Mouse (Mus musculus) midbrain, embryonic 14.5 days (tissue): Measurements from ENCODE around the gene Gm10134. TPM values are rescaled to one million over a fixed set of nuclear protein-coding genes. Genes with fewer than 3 reads are reported as not detected.

Source experiments
- ATAC-seq: fragments of 200-750 bp; cut with Nextera tagmentation; 2 replicates; pipeline ENCODE4 v1.8.0; 2017; ENCODE audit warnings: moderate number of reproducible peaks, moderate library complexity; ENCODE audit not compliant: low FRiP score, low TSS enrichment
- DNase-seq: peaks from one replicate; pipeline ENCODE4 v3.0.0-alpha.2; 2015
- H3K27ac ChIP-seq: fragments of 300-500 bp; sonication (generic); replicated peaks from 2 replicates; pipeline ENCODE4 v1.5.1; 2014; ENCODE audit warnings: mild to moderate bottlenecking, low read depth, low read length, moderate library complexity
- H3K27me3 ChIP-seq: fragments of 300-500 bp; sonication (generic); 2 replicates; pipeline ENCODE4 v1.6.1; 2014; ENCODE audit warnings: low read length, control low read depth, mixed read lengths; ENCODE audit not compliant: control insufficient read depth, insufficient read depth
- H3K36me3 ChIP-seq: fragments of 300-500 bp; sonication (generic); 2 replicates; pipeline ENCODE4 v1.6.1; 2014; ENCODE audit warnings: low read length, control low read depth; ENCODE audit not compliant: control insufficient read depth, insufficient read depth
- H3K4me1 ChIP-seq: fragments of 300-500 bp; sonication (generic); 2 replicates; pipeline ENCODE4 v1.6.1; 2014; ENCODE audit warnings: mild to moderate bottlenecking, antibody characterized with exemption, low read length, control low read depth; ENCODE audit not compliant: control insufficient read depth, insufficient read depth
- H3K4me2 ChIP-seq: fragments of 300-500 bp; sonication (generic); 2 replicates; pipeline ENCODE4 v1.6.1; 2014; ENCODE audit warnings: mild to moderate bottlenecking, low read length, moderate library complexity
- H3K4me3 ChIP-seq: fragments of 300-500 bp; sonication (generic); replicated peaks from 2 replicates; pipeline ENCODE4 v1.5.1; 2014; ENCODE audit warnings: low read depth, low read length
- H3K9ac ChIP-seq: fragments of 300-500 bp; sonication (generic); replicated peaks from 2 replicates; pipeline ENCODE4 v1.6.1; 2014; ENCODE audit warnings: mild to moderate bottlenecking, low read length, moderate library complexity
- H3K9me3 ChIP-seq: fragments of 300-500 bp; sonication (generic); 2 replicates; pipeline ENCODE4 v1.6.1; 2016; ENCODE audit warnings: low read length, control low read depth, mixed read lengths; ENCODE audit not compliant: control insufficient read depth
- WGBS: fragments of 180-500 bp; shearing (Covaris S2); extraction: QIAGEN DNeasy Blood & Tissue Kit; methylation state at CpG from one replicate; pipeline ENCODE4 v1.1.7; 2014; 5-methylcytosine and 5-hydroxymethylcytosine counted together
- polyA plus RNA-seq: library from polyadenylated mRNA; unstranded; fragments of >200 nt; fragmentation: Nextera tagmentation; extraction: Ambion mirVana; gene quantifications from 2 replicates; pipeline ENCODE4 v1.2.1, GENCODE M21; 2014

Gene Gm10134
- polyA plus RNA-seq, 1 experiment from 2014 or later, result 1.8 TPM

GRCm38 (mm10) chr2:28524406-28524805, 18.5 kb downstream of the Gm10134 start:
- 74% methylated on average over 10 of the region's 10 CpGs for whole genome bisulfite sequencing
- Histone ChIP-seq H3K9ac (no peak overlapping the region), H3K36me3 (peaks cover 13% of the 10 kb centered on the region), H3K4me1 (peaks cover 42% of the 10 kb centered on the region), H3K27me3 (no peaks in the 10 kb centered on the region), H3K27ac (peak overlapping the region; percentile 15; the same call in 1 of the 2 replicates), H3K4me3 (no peak overlapping the region), H3K9me3 (no peaks in the 10 kb centered on the region), H3K4me2 (no peak overlapping the region)
- DNase-seq, result no peak
- ATAC-seq, result no peak

GRCm38 (mm10) chr2:28525219-28525942, 19.5 kb downstream of the Gm10134 start:
- peaks cover 11% of the 10 kb centered on the region for H3K36me3 ChIP-seq
- DNase-seq, result peak; percentile 70
- 12% methylated on average over 11 of the region's 11 CpGs for WGBS
- H3K9ac ChIP-seq, result peak overlapping the region; percentile 42
- H3K27me3 ChIP-seq, result no peaks in the 10 kb centered on the region
- H3K4me2 ChIP-seq, result peak overlapping the region; percentile 24; the same call in 1 of the 2 replicates
- H3K27ac ChIP-seq, result peak overlapping the region; percentile 87
- H3K4me3 ChIP-seq, result no peak overlapping the region
- no peaks in the 10 kb centered on the region for H3K9me3 ChIP-seq
- H3K4me1 ChIP-seq, result peaks cover 52% of the 10 kb centered on the region
- ATAC-seq, result peak; percentile 58; the same call in 1 of the 2 replicates

- ATAC-seq (no peak), DNase-seq (peak; percentile 46)
- H3K4me2 ChIP-seq, result peak overlapping the region; percentile 24; the same call in 1 of the 2 replicates
- 43% methylated on average over 12 of the region's 12 CpGs for WGBS
- no peaks in the 10 kb centered on the region for H3K27me3 ChIP-seq
- no peak overlapping the region for H3K4me3 ChIP-seq
- H3K36me3 ChIP-seq, result peaks cover 8% of the 10 kb centered on the region
- peaks cover 53% of the 10 kb centered on the region for H3K4me1 ChIP-seq
- H3K9me3 ChIP-seq, result no peaks in the 10 kb centered on the region
- H3K9ac ChIP-seq, result peak overlapping the region; percentile 42; the same call in 1 of the 2 replicates
- H3K27ac ChIP-seq, result peak overlapping the region; percentile 87
Observed at GRCm38 (mm10) chr2:28525943-28526876, 20.3 kb downstream of the Gm10134 start.

- ATAC-seq (no peak), DNase-seq (no peak)
- H3K9ac ChIP-seq, result 0 out of 2 replicates have a peak overlapping the region, but pooled peaks have one; percentile 23
- WGBS, result 87% methylated on average over 20 of the region's 20 CpGs
- no peak overlapping the region for H3K4me2 ChIP-seq
- H3K4me3 ChIP-seq, result no peak overlapping the region
- H3K27ac ChIP-seq, result no peak overlapping the region
- H3K4me1 ChIP-seq, result peaks cover 66% of the 10 kb centered on the region
- no peaks in the 10 kb centered on the region for H3K27me3 ChIP-seq
- peaks cover under 1% of the 10 kb centered on the region; the same call in 1 of the 2 replicates for H3K36me3 ChIP-seq
- H3K9me3 ChIP-seq, result no peaks in the 10 kb centered on the region
Observed at GRCm38 (mm10) chr2:28527436-28528353, 21.8 kb downstream of the Gm10134 start.

GRCm38 (mm10) chr2:28528354-28528730, 22.4 kb downstream of the Gm10134 start:
- Histone ChIP-seq H3K36me3 (no peaks in the 10 kb centered on the region), H3K27me3 (no peaks in the 10 kb centered on the region), H3K4me2 (no peak overlapping the region), H3K9ac (peak overlapping the region; percentile 23; the same call in 1 of the 2 replicates), H3K4me1 (peaks cover 71% of the 10 kb centered on the region), H3K27ac (no peak overlapping the region), H3K9me3 (no peaks in the 10 kb centered on the region), H3K4me3 (no peak overlapping the region)
- WGBS, result 89% methylated on average over 7 of the region's 7 CpGs
- DNase-seq (no peak), ATAC-seq (no peak)

GRCm38 (mm10) chr2:28529856-28530255, 24.0 kb downstream of the Gm10134 start:
- 65% methylated on average over 4 of the region's 4 CpGs for WGBS
- no peak overlapping the region for H3K4me3 ChIP-seq
- H3K36me3 ChIP-seq, result no peaks in the 10 kb centered on the region
- H3K9me3 ChIP-seq, result no peaks in the 10 kb centered on the region
- DNase-seq (no peak), ATAC-seq (no peak)
- peak overlapping the region; percentile 32; the same call in 1 of the 2 replicates for H3K27ac ChIP-seq
- peaks cover 78% of the 10 kb centered on the region for H3K4me1 ChIP-seq
- no peak overlapping the region for H3K9ac ChIP-seq
- no peak overlapping the region for H3K4me2 ChIP-seq
- H3K27me3 ChIP-seq, result no peaks in the 10 kb centered on the region

GRCm38 (mm10) chr2:28530311-28530710, 24.4 kb downstream of the Gm10134 start:
- Histone ChIP-seq H3K4me1 (peaks cover 78% of the 10 kb centered on the region), H3K27me3 (no peaks in the 10 kb centered on the region), H3K9me3 (no peaks in the 10 kb centered on the region), H3K27ac (peak overlapping the region; percentile 32; the same call in 1 of the 2 replicates), H3K36me3 (no peaks in the 10 kb centered on the region), H3K4me3 (no peak overlapping the region), H3K9ac (peak overlapping the region; percentile 16; the same call in 1 of the 2 replicates), H3K4me2 (no peak overlapping the region)
- WGBS, result 55% methylated on average over 7 of the region's 7 CpGs
- no peak for ATAC-seq
- DNase-seq, result no peak
